ENCODE assay signal across 17 mouse cellular contexts in the genomic region with DNA sequence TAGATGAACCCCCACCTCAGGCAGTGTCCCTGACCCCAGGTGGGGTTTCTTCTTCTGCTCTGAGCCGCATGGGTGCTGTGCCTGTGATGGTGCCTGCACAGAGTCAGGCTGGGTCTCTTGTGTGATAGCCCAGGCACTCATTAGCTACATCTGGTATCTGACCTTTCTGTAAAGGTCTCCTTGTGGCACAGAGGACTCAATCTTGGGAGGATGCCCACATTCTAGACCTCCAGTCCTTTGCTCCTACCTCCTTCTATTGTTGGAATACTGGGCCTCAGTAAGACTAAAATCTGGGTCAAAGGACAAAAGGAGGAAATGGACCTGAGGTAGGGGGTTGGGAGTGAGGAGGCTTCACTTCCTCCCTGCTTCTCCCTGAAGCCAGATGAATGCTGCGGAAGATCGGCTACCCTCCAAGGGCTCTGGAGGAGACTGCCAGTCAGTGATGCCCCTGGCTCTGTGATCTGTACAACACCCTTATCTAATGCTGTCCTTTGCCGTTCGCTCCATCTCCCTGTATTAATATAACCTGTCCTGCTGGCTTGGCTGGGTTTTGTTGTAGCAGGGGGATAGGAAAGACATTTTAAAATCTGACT. TPM values are rescaled to one million over a fixed set of nuclear protein-coding genes. Genes with fewer than 3 reads are reported as not detected.
DNase-seq lines count a peak whose midpoint lies in the region; ATAC-seq and TF ChIP-seq lines count a peak whose summit lies in the region.
"Had no signal": no experiment of that assay in that cellular context is flagged by ENCODE, and none has a peak within 500 bp of the region (broad histone marks: within the 10 kb centered on the region; RNA-seq: fewer than 3 reads in every experiment).

No protein-coding gene starts in this region.

- peaks cover 17% of the 10 kb centered on the region for H3K27me3 ChIP-seq in kidney, embryonic 15.5 days
- no peaks in the 10 kb centered on the region for H3K27me3 ChIP-seq in lung, embryonic 16.5 days (ENCODE audit: control insufficient read depth, insufficient read depth, low read depth, low read length)

- intact Hi-C loops in gastrocnemius, adult 2 months (cut with DNase I) = no loop called here
- intact Hi-C loops in gastrocnemius, postnatal 36 days (cut with DNase I) = no loop called here

- H3K4me3 ChIP-seq in gastrocnemius, adult 2 months = peak overlapping the region; percentile 39
- H3K4me3 ChIP-seq in kidney, embryonic 15.5 days (replicated peaks) = no peak overlapping the region
- no peak overlapping the region for H3K4me3 ChIP-seq in lung, embryonic 16.5 days (ENCODE audit: low read length)
- H3K4me3 ChIP-seq: embryonic facial prominence, embryonic 13.5 days; midbrain, embryonic 12.5 days; myocyte had no signal

- H3K9me3 ChIP-seq in kidney, embryonic 15.5 days (replicated peaks) = no peaks in the 10 kb centered on the region
- no peaks in the 10 kb centered on the region for H3K9me3 ChIP-seq in lung, embryonic 16.5 days (ENCODE audit: control insufficient read depth, low read length)
- H3K9me3 ChIP-seq: embryonic facial prominence, embryonic 13.5 days; midbrain, embryonic 12.5 days had no signal

- ATAC-seq in kidney, embryonic 15.5 days (replicated peaks; ENCODE audit: low FRiP score) = peak; percentile 23; the same call in 1 of the 2 replicates
- ATAC-seq in lung, embryonic 16.5 days (ENCODE audit: low read depth) = peak; percentile 55
- ATAC-seq: inflammation-experienced regulatory T-cells, adult 6 months had no signal

- no peak overlapping the region for H3K4me2 ChIP-seq in kidney, embryonic 15.5 days
- no peak overlapping the region for H3K4me2 ChIP-seq in lung, embryonic 16.5 days (ENCODE audit: low read depth, low read length)
- H3K4me2 ChIP-seq: embryonic facial prominence, embryonic 13.5 days; midbrain, embryonic 12.5 days had no signal

- H3K36me3 ChIP-seq in kidney, embryonic 15.5 days = no peaks in the 10 kb centered on the region
- H3K36me3 ChIP-seq in lung, embryonic 16.5 days (ENCODE audit: control insufficient read depth, insufficient read depth, low read length) = peaks cover 6% of the 10 kb centered on the region
- H3K36me3 ChIP-seq: embryonic facial prominence, embryonic 13.5 days; midbrain, embryonic 12.5 days had no signal

- 59% methylated on average over 5 of the region's 5 CpGs for WGBS in kidney, embryonic 15.5 days
- WGBS in lung, embryonic 16.5 days = 64% methylated on average over 5 of the region's 5 CpGs

- H3K4me1 ChIP-seq in kidney, embryonic 15.5 days = peaks cover 13% of the 10 kb centered on the region; the same call in 1 of the 2 replicates
- H3K4me1 ChIP-seq in lung, embryonic 16.5 days (replicated peaks; ENCODE audit: control insufficient read depth, insufficient read depth, low read length) = peaks cover 13% of the 10 kb centered on the region
- H3K4me1 ChIP-seq: midbrain, embryonic 12.5 days had no signal

- peak overlapping the region; percentile 46 for H3K27ac ChIP-seq in gastrocnemius, adult 2 months
- peak overlapping the region; percentile 62; the same call in 1 of the 2 replicates for H3K27ac ChIP-seq in kidney, embryonic 15.5 days
- peak overlapping the region; percentile 2; the same call in 1 of the 2 replicates for H3K27ac ChIP-seq in lung, embryonic 16.5 days (ENCODE audit: low read length)
- H3K27ac ChIP-seq: embryonic facial prominence, embryonic 13.5 days; midbrain, embryonic 12.5 days had no signal

- no peak for TF ChIP-seq CTCF in gastrocnemius, adult 2 months (IDR thresholded peaks at IDR 0.05)

- no peak for DNase-seq in gastrocnemius, adult 2 months
- DNase-seq in gastrocnemius, postnatal 36 days = no peak
- DNase-seq in kidney, adult 8-10 months = no peak
- DNase-seq in lung, adult 18-20 months = no peak
- DNase-seq in cerebellum, adult 9-10 months = no peak
- no peak for DNase-seq in B cell, adult 2 months
- DNase-seq: cerebellum, adult 11 months; cerebellum, postnatal 36 days; gastrocnemius, postnatal 14 days; left cerebral cortex, postnatal 4 days; thymus, postnatal 25 days had no signal

- no peak overlapping the region for H3K9ac ChIP-seq in kidney, embryonic 15.5 days
- H3K9ac ChIP-seq in lung, embryonic 16.5 days (ENCODE audit: low read length) = no peak overlapping the region
- H3K9ac ChIP-seq: embryonic facial prominence, embryonic 13.5 days; midbrain, embryonic 12.5 days had no signal

RNA-seq across cellular contexts. Expression of gene Vsig2, which starts 1.3 kb away (rescaled TPM):
- total RNA-seq in gastrocnemius, adult 2 months (2021) = 1 to 10 TPM; 2.6 to 3.2 TPM
- 1 to 10 TPM; 1.8 to 3.6 TPM for total RNA-seq in gastrocnemius, postnatal 36 days (2021)
- 0.91 and 1.4 TPM in 2 replicates for polyA plus RNA-seq in kidney, embryonic 15.5 days (2015; fragmentation: Nextera tagmentation; extraction: Ambion mirVana)
- 40.2 and 46.8 TPM in 2 replicates for polyA plus RNA-seq in lung, embryonic 16.5 days (2015; fragmentation: Nextera tagmentation; extraction: Ambion mirVana)
- polyA plus RNA-seq: myocyte had no signal

RNA-seq across cellular contexts. Expression of gene Esam, which starts 9.9 kb away (rescaled TPM):
- 10 to 100 TPM; 20.5 to 29.9 TPM for total RNA-seq in gastrocnemius, adult 2 months (2021)
- total RNA-seq in gastrocnemius, postnatal 36 days (2021) = 10 to 100 TPM; 20.8 to 23.3 TPM
- 72.7 and 76.5 TPM in 2 replicates for polyA plus RNA-seq in kidney, embryonic 15.5 days (2015; fragmentation: Nextera tagmentation; extraction: Ambion mirVana)
- 184 and 194 TPM in 2 replicates for polyA plus RNA-seq in lung, embryonic 16.5 days (2015; fragmentation: Nextera tagmentation; extraction: Ambion mirVana)

RNA-seq across cellular contexts. Expression of gene Nrgn, which starts 14.9 kb away (rescaled TPM):
- under 1 TPM; 0.23 to 0.42 TPM for total RNA-seq in gastrocnemius, adult 2 months (2021)
- under 1 TPM; 0.35 to 0.66 TPM for total RNA-seq in gastrocnemius, postnatal 36 days (2021)
- polyA plus RNA-seq in kidney, embryonic 15.5 days (2015; fragmentation: Nextera tagmentation; extraction: Ambion mirVana) = 3.4 and 4.2 TPM in 2 replicates
- 4.7 and 9.0 TPM in 2 replicates for polyA plus RNA-seq in lung, embryonic 16.5 days (2015; fragmentation: Nextera tagmentation; extraction: Ambion mirVana)

RNA-seq across cellular contexts. Expression of gene Siae, which starts 17.7 kb away (rescaled TPM):
- total RNA-seq in gastrocnemius, adult 2 months (2021) = 1 to 10 TPM; 4.1 to 4.6 TPM
- 1 to 10 TPM; 3.5 TPM for total RNA-seq in gastrocnemius, postnatal 36 days (2021)
- polyA plus RNA-seq in kidney, embryonic 15.5 days (2015; fragmentation: Nextera tagmentation; extraction: Ambion mirVana) = 9.5 and 9.6 TPM in 2 replicates
- polyA plus RNA-seq in lung, embryonic 16.5 days (2015; fragmentation: Nextera tagmentation; extraction: Ambion mirVana) = 14.9 and 15.3 TPM in 2 replicates

RNA-seq across cellular contexts. Expression of gene Msantd2, which starts 48.6 kb away (rescaled TPM):
- 1 to 10 TPM; 4.0 to 5.1 TPM for total RNA-seq in gastrocnemius, adult 2 months (2021)
- total RNA-seq in gastrocnemius, postnatal 36 days (2021) = 1 to 10 TPM; 3.0 to 3.3 TPM
- polyA plus RNA-seq in kidney, embryonic 15.5 days (2015; fragmentation: Nextera tagmentation; extraction: Ambion mirVana) = 22.1 and 23.9 TPM in 2 replicates
- polyA plus RNA-seq in lung, embryonic 16.5 days (2015; fragmentation: Nextera tagmentation; extraction: Ambion mirVana) = 22.0 and 25.0 TPM in 2 replicates

Comparison
In these comparisons a context has a peak if more than half of its experiments do, and no peak if none do; other contexts are left out.
1. H3K27ac ChIP-seq: peak in every context shown above with its lines; median percentile 62 in kidney, embryonic 15.5 days; 46 in gastrocnemius, adult 2 months; 2 in lung, embryonic 16.5 days.